Mouse (Mus musculus) left cerebral cortex, postnatal 10 days (tissue): ENCODE measurements around the gene Enpep. TPM values are rescaled to one million over a fixed set of nuclear protein-coding genes. Genes with fewer than 3 reads are reported as not detected.

Experiments
- DNase-seq, 2 experiments: peaks; one replicate each; pipeline ENCODE4 v3.0.0; 2021 to 2022; ENCODE audit warnings: low spot score in 2 of 2, mixed read lengths in 1 of 2; ENCODE audit errors: extremely low spot score in 1 of 2
- intact Hi-C: fragments of 180-260 bp; cut with DNase I; formaldehyde crosslinking; loops from one replicate; pipeline ENCODE4 v1.15.1; 2025
- total RNA-seq, 2 experiments: library from RNA; stranded (reverse); gene quantifications; 2 replicates each; pipeline ENCODE4 v1.2.3; 2021

Gene Enpep
- total RNA-seq, 2 experiments from 2014 or later, result 1.3 to 2.3 TPM

- intact Hi-C loops, result no loop called here
Measured at GRCm38 (mm10) chr3:129220681-129221379, 111.7 kb downstream of the Enpep start.

GRCm38 (mm10) chr3:129220086-129220670 is 112.3 kb downstream of the Enpep start:
- no peak for DNase-seq
- intact Hi-C loops, result no loop called here

More at GRCm38 (mm10) chr3:129220681-129221379, 111.7 kb downstream of the Enpep start:
- DNase-seq, result no peak

Other genes starting within 250 kb of the Enpep start
- gene Pitx2, start 132.8 kb downstream of the Enpep start, total RNA-seq, result not detected
- gene Elovl6, start 199.6 kb upstream of the Enpep start, total RNA-seq, result 10 to 100 TPM; 45.5 to 46.1 TPM